Mouse (Mus musculus) heart, embryonic 11.5 days (tissue): ENCODE data around the gene Emx1. TPM values are rescaled to one million over a fixed set of nuclear protein-coding genes. Genes with fewer than 3 reads are reported as not detected.
"Not testable (repeated sequence)": the region's sequence is repeated elsewhere in the genome, so short reads cannot be mapped to it uniquely, and the experiment has no call there.

Source experiments
- ATAC-seq: fragments of 200-750 bp; cut with Nextera tagmentation; replicated peaks from 2 replicates; pipeline ENCODE4 v1.8.0; 2017; ENCODE audit warnings: moderate library complexity; ENCODE audit not compliant: insufficient number of reproducible peaks, low FRiP score, low TSS enrichment
- H3K27ac ChIP-seq: fragments of 300-500 bp; sonication (generic); 2 replicates; pipeline ENCODE4 v1.5.1; 2014; ENCODE audit warnings: mild to moderate bottlenecking, low read depth, low read length
- H3K27me3 ChIP-seq: fragments of 300-500 bp; sonication (generic); 2 replicates; pipeline ENCODE4 v1.6.1; 2014; ENCODE audit warnings: mild to moderate bottlenecking, low read length, mixed read lengths; ENCODE audit not compliant: control insufficient read depth, insufficient read depth
- H3K36me3 ChIP-seq: fragments of 300-500 bp; sonication (generic); 2 replicates; pipeline ENCODE4 v1.6.1; 2014; ENCODE audit warnings: mild to moderate bottlenecking, low read length, moderate library complexity, mixed read lengths; ENCODE audit not compliant: control insufficient read depth, insufficient read depth
- H3K4me1 ChIP-seq: fragments of 300-500 bp; sonication (generic); 2 replicates; pipeline ENCODE4 v1.6.1; 2014; ENCODE audit warnings: low read length; ENCODE audit not compliant: control insufficient read depth, insufficient read depth
- H3K4me2 ChIP-seq: fragments of 300-500 bp; sonication (generic); 2 replicates; pipeline ENCODE4 v1.6.1; 2014; ENCODE audit warnings: mild to moderate bottlenecking, moderate library complexity
- H3K4me3 ChIP-seq: fragments of 300-500 bp; sonication (generic); 2 replicates; pipeline ENCODE4 v1.5.1; 2014; ENCODE audit warnings: low read depth, low read length
- H3K9ac ChIP-seq: fragments of 300-500 bp; sonication (generic); 2 replicates; pipeline ENCODE4 v1.6.1; 2014; ENCODE audit warnings: mild to moderate bottlenecking, low read depth, low read length, moderate library complexity
- H3K9me3 ChIP-seq: fragments of 300-500 bp; sonication (generic); replicated peaks from 2 replicates; pipeline ENCODE4 v1.6.1; 2016; ENCODE audit warnings: low read length; ENCODE audit not compliant: control insufficient read depth
- WGBS: fragments of 180-500 bp; shearing (Covaris S2); extraction: QIAGEN DNeasy Blood & Tissue Kit; methylation state at CpG from one replicate; pipeline ENCODE4 v1.1.7; 2014; ENCODE audit not compliant: insufficient replicate concordance; 5-methylcytosine and 5-hydroxymethylcytosine counted together
- polyA plus RNA-seq: library from polyadenylated mRNA; unstranded; fragments of >200 nt; fragmentation: Nextera tagmentation; extraction: Ambion mirVana; gene quantifications from 2 replicates; pipeline ENCODE4 v1.2.1, GENCODE M21; 2014

Emx1 gene
- polyA plus RNA-seq: not detected in 2 replicates

DNA sequence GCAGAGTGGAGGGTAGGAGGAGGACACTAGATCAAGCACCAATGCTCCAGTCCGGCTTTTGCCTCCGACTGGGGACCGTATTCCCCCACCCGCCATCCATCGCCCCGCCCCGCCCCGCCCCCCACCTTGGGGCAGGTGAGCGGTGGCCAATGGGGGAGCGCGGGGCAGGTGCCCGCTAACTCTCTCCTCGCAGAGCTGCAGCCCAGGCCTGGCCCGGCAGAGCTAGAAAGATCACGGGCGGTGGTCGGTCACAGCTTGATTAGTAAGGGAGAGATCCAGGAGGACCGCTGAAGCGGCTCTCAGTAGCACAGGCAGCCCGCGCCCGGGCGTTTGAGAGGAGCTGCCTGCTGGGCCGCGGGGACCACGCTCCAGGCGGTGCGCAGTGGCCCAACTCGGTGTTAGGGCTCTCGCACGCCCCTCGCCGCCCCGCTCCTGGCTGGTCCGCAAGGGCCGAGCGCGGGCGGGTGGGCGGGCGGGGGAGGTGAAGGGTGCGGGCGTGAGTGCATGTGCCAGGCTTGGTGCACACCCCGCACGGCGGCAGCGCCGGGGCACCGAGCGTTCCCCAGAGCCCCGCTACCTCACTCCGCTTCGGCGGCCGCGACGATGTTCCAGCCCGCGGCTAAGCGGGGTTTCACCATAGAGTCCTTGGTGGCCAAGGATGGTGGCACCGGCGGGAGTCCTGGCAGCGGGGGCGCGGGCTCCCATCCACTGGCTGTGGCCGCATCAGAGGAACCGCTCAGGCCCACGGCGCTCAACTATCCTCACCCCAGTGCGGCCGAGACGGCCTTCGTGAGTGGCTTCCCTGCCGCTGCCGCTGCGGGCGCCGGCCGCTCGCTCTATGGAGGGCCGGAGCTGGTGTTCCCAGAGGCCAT is at the start of gene Emx1:
Gene Emx1, plus strand, starts transcription at position 99 of the 872 bp plus-strand sequence.
- Histone ChIP-seq H3K4me2 (peak within 1 kb of the TSS; percentile 72), H3K36me3 (no peaks in the 10 kb centered on the region), H3K27me3 (peaks cover 85% of the 10 kb centered on the region), H3K4me3 (peak within 1 kb of the TSS; percentile 43), H3K9me3 (no peaks in the 10 kb centered on the region), H3K9ac (no peak within 1 kb of the TSS), H3K27ac (no peak within 1 kb of the TSS), H3K4me1 (peaks cover 12% of the 10 kb centered on the region)
- ATAC-seq: 0 out of 2 replicates have a peak, but pooled peaks have one; percentile 22
- under 1% methylated on average over 63 of the region's 81 CpGs for WGBS

DNA sequence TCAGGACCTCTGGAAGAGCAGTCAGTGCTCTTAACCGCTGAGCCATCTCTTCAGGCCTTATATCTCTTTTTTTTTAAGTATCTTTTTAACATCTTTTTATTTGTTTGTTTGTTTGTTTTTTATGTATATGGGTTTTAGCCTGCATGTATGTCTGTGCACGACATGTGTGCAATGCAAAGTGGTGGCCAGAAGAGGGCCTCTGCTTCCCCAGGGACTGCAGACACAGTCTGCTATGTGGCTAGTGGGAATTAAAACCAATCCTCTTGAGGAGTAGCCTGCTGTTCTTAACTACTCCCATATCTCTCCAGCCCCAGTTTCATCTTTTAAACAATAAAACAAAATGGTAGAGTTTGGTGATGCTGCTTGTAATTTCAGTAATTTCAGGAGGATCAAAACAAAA is 47.7 kb upstream of the Emx1 start:
- H3K4me3 ChIP-seq: no peak overlapping the region
- H3K36me3 ChIP-seq: peaks cover 3% of the 10 kb centered on the region
- H3K4me1 ChIP-seq: 0 out of 2 replicates have a peak, but pooled peaks cover 3% of the 10 kb centered on the region
- H3K9me3 ChIP-seq: no peaks in the 10 kb centered on the region
- ATAC-seq: no peak
- WGBS: 91% methylated on average over 2 of the region's 2 CpGs
- H3K9ac ChIP-seq: no peak overlapping the region
- H3K27ac ChIP-seq: no peak overlapping the region
- no peaks in the 10 kb centered on the region for H3K27me3 ChIP-seq
- no peak overlapping the region for H3K4me2 ChIP-seq

GRCm38 (mm10) chr6:85141013-85141412 is 46.2 kb upstream of the Emx1 start:
- not testable (repeated sequence) for H3K4me3 ChIP-seq, H3K9ac ChIP-seq, H3K9me3 ChIP-seq, H3K4me2 ChIP-seq, ATAC-seq, H3K27me3 ChIP-seq, H3K4me1 ChIP-seq, H3K36me3 ChIP-seq, H3K27ac ChIP-seq
- 8% methylated on average over 6 of the region's 7 CpGs for WGBS

- H3K36me3 ChIP-seq: no peaks in the 10 kb centered on the region
- no peak overlapping the region for H3K4me3 ChIP-seq
- H3K27ac ChIP-seq: no peak overlapping the region
- no peak overlapping the region for H3K4me2 ChIP-seq
- ATAC-seq: no peak
- no peaks in the 10 kb centered on the region for H3K27me3 ChIP-seq
- no peaks in the 10 kb centered on the region for H3K9me3 ChIP-seq
- WGBS: 59% methylated on average over 3 of the region's 3 CpGs
- H3K4me1 ChIP-seq: no peaks in the 10 kb centered on the region
- H3K9ac ChIP-seq: no peak overlapping the region
Observed at GRCm38 (mm10) chr6:85144466-85144865, 42.8 kb upstream of the Emx1 start.

- no peak overlapping the region for H3K9ac ChIP-seq
- no peak overlapping the region for H3K27ac ChIP-seq
- WGBS: 53% methylated on average over 3 of the region's 3 CpGs
- no peak overlapping the region for H3K4me2 ChIP-seq
- H3K36me3 ChIP-seq: no peaks in the 10 kb centered on the region
- no peak for ATAC-seq
- no peak overlapping the region for H3K4me3 ChIP-seq
- peaks cover 6% of the 10 kb centered on the region; the same call in 1 of the 2 replicates for H3K27me3 ChIP-seq
- no peaks in the 10 kb centered on the region for H3K4me1 ChIP-seq
- no peaks in the 10 kb centered on the region for H3K9me3 ChIP-seq
Observed at GRCm38 (mm10) chr6:85147636-85148035, 39.6 kb upstream of the Emx1 start.

GRCm38 (mm10) chr6:85150386-85150785 is 36.9 kb upstream of the Emx1 start:
- WGBS: 64% methylated on average over 3 of the region's 3 CpGs
- H3K36me3 ChIP-seq: no peaks in the 10 kb centered on the region
- ATAC-seq: no peak
- H3K9ac ChIP-seq: no peak overlapping the region
- H3K4me1 ChIP-seq: 0 out of 2 replicates have a peak, but pooled peaks cover 3% of the 10 kb centered on the region
- H3K4me3 ChIP-seq: no peak overlapping the region
- H3K4me2 ChIP-seq: no peak overlapping the region
- peaks cover 6% of the 10 kb centered on the region; the same call in 1 of the 2 replicates for H3K27me3 ChIP-seq
- no peaks in the 10 kb centered on the region for H3K9me3 ChIP-seq
- no peak overlapping the region for H3K27ac ChIP-seq

- no peak overlapping the region for H3K27ac ChIP-seq
- H3K4me2 ChIP-seq: no peak overlapping the region
- H3K36me3 ChIP-seq: no peaks in the 10 kb centered on the region
- no peak for ATAC-seq
- H3K9me3 ChIP-seq: no peaks in the 10 kb centered on the region
- 0 out of 2 replicates have a peak, but pooled peaks cover 3% of the 10 kb centered on the region for H3K4me1 ChIP-seq
- H3K4me3 ChIP-seq: no peak overlapping the region
- WGBS: 9% methylated on average over 9 of the region's 9 CpGs
- H3K27me3 ChIP-seq: peaks cover 6% of the 10 kb centered on the region; the same call in 1 of the 2 replicates
- no peak overlapping the region for H3K9ac ChIP-seq
Observed at GRCm38 (mm10) chr6:85153970-85154540, 33.2 kb upstream of the Emx1 start.

DNA sequence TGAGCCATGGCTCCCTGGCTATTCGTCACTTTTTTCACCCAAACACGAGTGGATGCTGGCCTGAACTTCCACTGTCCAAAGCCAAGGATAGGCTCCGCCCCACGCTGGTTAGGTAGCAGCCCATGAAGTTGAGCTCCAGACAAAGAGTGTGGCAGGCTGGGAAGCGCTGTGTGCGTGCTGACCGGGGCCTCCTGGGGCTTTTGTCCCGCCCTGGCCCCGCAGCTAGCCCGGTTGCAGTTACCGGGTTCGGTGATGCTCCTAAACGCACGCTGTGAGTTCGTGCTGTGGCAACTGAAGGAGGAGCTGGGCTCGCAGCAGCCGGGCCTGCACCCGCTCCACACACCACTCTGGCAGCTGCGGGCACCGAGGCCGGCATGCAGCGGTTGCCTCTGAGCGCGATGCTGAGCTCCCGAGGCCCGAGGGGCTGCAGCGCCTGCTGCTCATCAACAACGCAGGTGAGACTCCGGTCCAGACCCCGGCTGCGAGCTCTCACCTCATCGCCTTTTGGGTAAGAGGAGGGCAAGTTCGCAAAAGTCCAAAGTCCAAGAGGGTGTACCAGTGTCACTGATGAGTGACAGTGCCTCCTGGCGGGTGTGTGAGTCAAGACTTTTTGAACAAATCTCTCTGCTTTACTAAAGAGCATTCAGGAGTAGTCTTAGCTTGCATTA is 32.2 kb upstream of the Emx1 start:
- H3K27ac ChIP-seq: no peak overlapping the region
- peaks cover 6% of the 10 kb centered on the region; the same call in 1 of the 2 replicates for H3K27me3 ChIP-seq
- H3K4me3 ChIP-seq: peak overlapping the region; percentile 55
- H3K36me3 ChIP-seq: no peaks in the 10 kb centered on the region
- ATAC-seq: 0 out of 2 replicates have a peak, but pooled peaks have one; percentile 27
- H3K4me2 ChIP-seq: peak overlapping the region; percentile 94
- WGBS: under 1% methylated on average over 34 of the region's 34 CpGs
- H3K9me3 ChIP-seq: no peaks in the 10 kb centered on the region
- H3K9ac ChIP-seq: peak overlapping the region; percentile 79
- H3K4me1 ChIP-seq: 0 out of 2 replicates have a peak, but pooled peaks cover 3% of the 10 kb centered on the region
